Mouse (Mus musculus) urinary bladder, adult 2 months (tissue): ENCODE results near the gene Csn1s2a. TPM values are rescaled to one million over a fixed set of nuclear protein-coding genes. Genes with fewer than 3 reads are reported as not detected.
"Not testable (repeated sequence)": the region's sequence is repeated elsewhere in the genome, so short reads cannot be mapped to it uniquely, and the experiment has no call there.

Experiments used
- DNase-seq: peaks from one replicate; pipeline ENCODE4 v3.0.0; 2022; ENCODE audit warnings: low spot score
- polyA plus RNA-seq: library from polyadenylated mRNA; depleted of rRNA; stranded (reverse); fragments of >200 nt; gene quantifications from 2 replicates; pipeline ENCODE4 v1.2.3, GENCODE M21; 2012; rRNA removed

The Csn1s2a gene
- polyA plus RNA-seq = not detected in 2 replicates

- no peak for DNase-seq
Measured at GRCm38 (mm10) chr5:87774267-87774666, at the start of gene Csn1s2a. TSS of gene Csn1s2a (plus strand) at chr5:87774567.

- DNase-seq = no peak
Measured at GRCm38 (mm10) chr5:87734821-87735220, 39.5 kb upstream of the Csn1s2a start.

- DNase-seq = no peak
Measured at GRCm38 (mm10) chr5:87753471-87753870, 20.9 kb upstream of the Csn1s2a start.

- DNase-seq = no peak
Measured at GRCm38 (mm10) chr5:87764546-87764945, 9.8 kb upstream of the Csn1s2a start.

- not testable (repeated sequence) for DNase-seq
Measured at GRCm38 (mm10) chr5:87772151-87772550, 2.2 kb upstream of the Csn1s2a start.

GRCm38 (mm10) chr5:87782731-87783130, 8.4 kb downstream of the Csn1s2a start:
- DNase-seq = no peak

- DNase-seq = no peak
Measured at GRCm38 (mm10) chr5:87807782-87808181, 33.4 kb downstream of the Csn1s2a start, which contains the start of gene Csn1s2b. TSS of gene Csn1s2b (plus strand) at chr5:87808082.

GRCm38 (mm10) chr5:87809253-87809652, 34.9 kb downstream of the Csn1s2a start:
- no peak for DNase-seq

- DNase-seq = no peak
Measured at GRCm38 (mm10) chr5:87825386-87825785, 51.0 kb downstream of the Csn1s2a start, which contains the start of gene Prr27. TSS of gene Prr27 (plus strand) at chr5:87825686.

Other genes starting within 250 kb of the Csn1s2a start
- gene Sult1b1, start 236.4 kb upstream of the Csn1s2a start, polyA plus RNA-seq = 0.25 and 0.33 TPM in 2 replicates
- gene Sult1d1, start 205.5 kb upstream of the Csn1s2a start, polyA plus RNA-seq = 0.04 TPM in 1 of 2 replicates, not detected in the other
- 4.1 and 8.0 TPM in 2 replicates for gene Sult1e1, start 183.0 kb upstream of the Csn1s2a start, polyA plus RNA-seq
- gene Csn1s1, start 108.4 kb upstream of the Csn1s2a start, polyA plus RNA-seq = not detected in 2 replicates
- gene Csn2, start 74.9 kb upstream of the Csn1s2a start, polyA plus RNA-seq = not detected in 2 replicates
- not detected in 2 replicates for gene Csn1s2b, start 33.5 kb downstream of the Csn1s2a start, polyA plus RNA-seq
- not detected in 2 replicates for gene Prr27, start 51.1 kb downstream of the Csn1s2a start, polyA plus RNA-seq
- gene Odam, start 110.5 kb downstream of the Csn1s2a start, polyA plus RNA-seq = 0.10 TPM in 1 of 2 replicates, not detected in the other
- not detected in 2 replicates for gene Csn3, start 151.0 kb downstream of the Csn1s2a start, polyA plus RNA-seq
- gene 2310003L06Rik, start 194.9 kb downstream of the Csn1s2a start, polyA plus RNA-seq = not detected in 2 replicates
- not detected in 2 replicates for gene Gm28434, start 194.9 kb downstream of the Csn1s2a start, polyA plus RNA-seq
- not detected in 2 replicates for gene Cabs1, start 204.9 kb downstream of the Csn1s2a start, polyA plus RNA-seq
- not detected in 2 replicates for gene Smr3a, start 228.0 kb downstream of the Csn1s2a start, polyA plus RNA-seq